Mouse (Mus musculus) CH12.LX (cell line): Measurements from ENCODE around the gene Prelid1. TPM values are rescaled to one million over a fixed set of nuclear protein-coding genes. Genes with fewer than 3 reads are reported as not detected.

Source experiments
- DNase-seq: peaks from one replicate; pipeline ENCODE4 v3.0.0-alpha.2; 2013; ENCODE audit errors: extremely low read depth
- H3K27ac ChIP-seq: 2 replicates; pipeline ENCODE4 v1.5.1; 2012; ENCODE audit warnings: low read depth, mild to moderate bottlenecking, control low read depth, moderate library complexity; ENCODE audit not compliant: insufficient read depth
- H3K27me3 ChIP-seq: replicated peaks from 2 replicates; pipeline ENCODE3; 2012; ENCODE audit warnings: inconsistent platforms
- H3K36me3 ChIP-seq, 2 experiments: replicated peaks in 1 of 2; 2 replicates each; pipeline versions ENCODE3 to v1.6.1; 2012; ENCODE audit warnings: inconsistent platforms in 1 of 2, low read length in 1 of 2, mild to moderate bottlenecking in 1 of 2, mixed read lengths in 1 of 2, moderate library complexity in 1 of 2; ENCODE audit not compliant: control insufficient read depth in 1 of 2, insufficient read depth in 1 of 2
- H3K4me1 ChIP-seq, 2 experiments: 2 replicates each; pipeline ENCODE4 v1.6.1; 2012; ENCODE audit warnings: inconsistent platforms in 1 of 2, moderate library complexity in 1 of 2; ENCODE audit not compliant: insufficient read depth in 2 of 2, control insufficient read depth in 1 of 2
- H3K4me2 ChIP-seq: 2 replicates; pipeline ENCODE4 v1.6.1; 2012; ENCODE audit warnings: low read depth, mild to moderate bottlenecking, control low read depth; ENCODE audit not compliant: poor library complexity, insufficient read depth, severe bottlenecking
- H3K4me3 ChIP-seq, 3 experiments: fragments of 150-350 bp in 1 of 3; sonication (generic) in 1 of 3; replicated peaks in 1 of 3; 2 replicates each; pipeline versions ENCODE3 to v1.5.1; 2011 to 2012; ENCODE audit warnings: low read depth in 2 of 3, low read length in 2 of 3, mild to moderate bottlenecking in 2 of 3, moderate library complexity in 2 of 3, control low read depth in 1 of 3, improper control_type of control experiment in 1 of 3, inconsistent platforms in 1 of 3, mixed read lengths in 1 of 3; ENCODE audit not compliant: poor library complexity in 1 of 3
- H3K79me2 ChIP-seq: replicated peaks from 2 replicates; pipeline ENCODE4 v1.6.1; 2012; ENCODE audit warnings: mild to moderate bottlenecking, moderate library complexity; ENCODE audit not compliant: control insufficient read depth, poor library complexity, insufficient read depth, severe bottlenecking; ENCODE audit errors: extremely low read depth
- H3K9ac ChIP-seq: 2 replicates; pipeline ENCODE4 v1.6.1; 2012; ENCODE audit warnings: low read depth, mild to moderate bottlenecking, control low read depth, moderate library complexity; ENCODE audit not compliant: insufficient read depth
- H3K9me3 ChIP-seq: replicated peaks from 2 replicates; pipeline ENCODE3; 2012; ENCODE audit warnings: low read length, inconsistent platforms, mixed read lengths
- BHLHE40 ChIP-seq: IDR thresholded peaks from 2 replicates; pipeline ENCODE4 v1.6.1; 2011; ENCODE audit warnings: mild to moderate bottlenecking, low read depth, low read length, improper control_type of control experiment
- CTCF ChIP-seq, 2 experiments: IDR thresholded peaks in 1 of 2; conservative IDR thresholded peaks in 1 of 2; 2 replicates each; pipeline ENCODE4 v1.5.1; 2011 to 2012; ENCODE audit warnings: low read depth in 2 of 2, low read length in 2 of 2, improper control_type of control experiment in 1 of 2, inconsistent platforms in 1 of 2, mild to moderate bottlenecking in 1 of 2, moderate library complexity in 1 of 2
- E2F4 ChIP-seq: IDR thresholded peaks from 2 replicates; pipeline ENCODE4 v1.6.1; 2011; ENCODE audit warnings: low read depth, low read length, improper control_type of control experiment; ENCODE audit not compliant: insufficient replicate concordance
- EP300 ChIP-seq: IDR thresholded peaks from 2 replicates; pipeline ENCODE4 v1.6.1; 2011; ENCODE audit warnings: low read length, improper control_type of control experiment
- IRF4 ChIP-seq: IDR thresholded peaks from 2 replicates; pipeline ENCODE4 v1.6.1; 2014; ENCODE audit warnings: low read depth, mild to moderate bottlenecking, inconsistent platforms, low read length, improper control_type of control experiment
- JUN ChIP-seq: IDR thresholded peaks from 2 replicates; pipeline ENCODE4 v1.6.1; 2011; ENCODE audit warnings: low read depth, mild to moderate bottlenecking, low read length, improper control_type of control experiment, moderate library complexity; ENCODE audit not compliant: insufficient read depth
- KAT2A ChIP-seq: IDR thresholded peaks from 2 replicates; pipeline ENCODE4 v1.6.1; 2012; ENCODE audit warnings: low read length, improper control_type of control experiment, inconsistent platforms; ENCODE audit not compliant: insufficient replicate concordance
- MAX ChIP-seq: IDR thresholded peaks from 2 replicates; pipeline ENCODE4 v1.6.1; 2011; ENCODE audit warnings: low read length, improper control_type of control experiment
- MAZ ChIP-seq: IDR thresholded peaks from 2 replicates; pipeline ENCODE4 v1.6.1; 2012; ENCODE audit warnings: low read depth, mild to moderate bottlenecking, inconsistent platforms, low read length, improper control_type of control experiment, moderate library complexity
- MYC ChIP-seq: IDR thresholded peaks from 2 replicates; pipeline ENCODE4 v1.6.1; 2011; ENCODE audit warnings: low read depth, mild to moderate bottlenecking, improper control_type of control experiment, low read length
- PAX5 ChIP-seq: IDR thresholded peaks from 2 replicates; pipeline ENCODE4 v1.6.1; 2012; ENCODE audit warnings: low read length, inconsistent platforms, mixed read lengths
- POLR2AphosphoS2 ChIP-seq: IDR thresholded peaks from 2 replicates; pipeline ENCODE4 v1.6.1; 2011; ENCODE audit warnings: low read depth, low read length, improper control_type of control experiment
- RAD21 ChIP-seq: IDR thresholded peaks from 2 replicates; pipeline ENCODE4 v1.6.1; 2011; ENCODE audit warnings: low read depth, mild to moderate bottlenecking, low read length, improper control_type of control experiment, moderate library complexity
- SIN3A ChIP-seq: IDR thresholded peaks from 2 replicates; pipeline ENCODE4 v1.6.1; 2012; ENCODE audit warnings: low read length, improper control_type of control experiment, inconsistent platforms
- SMC3 ChIP-seq: IDR thresholded peaks from 2 replicates; pipeline ENCODE4 v1.6.1; 2011; ENCODE audit warnings: low read depth, low read length, improper control_type of control experiment
- USF1 ChIP-seq: IDR thresholded peaks from 2 replicates; pipeline ENCODE4 v1.6.1; 2014; ENCODE audit warnings: low read depth, mild to moderate bottlenecking, inconsistent platforms, low read length, improper control_type of control experiment
- ZC3H11A ChIP-seq: IDR thresholded peaks from 2 replicates; pipeline ENCODE4 v1.6.1; 2012; ENCODE audit warnings: low read depth, mild to moderate bottlenecking, inconsistent platforms, low read length, improper control_type of control experiment
- ZKSCAN1 ChIP-seq: IDR thresholded peaks from 2 replicates; pipeline ENCODE4 v1.6.1; 2012; ENCODE audit warnings: low read depth, inconsistent platforms, low read length, improper control_type of control experiment, borderline replicate concordance
- dilution Hi-C: fragments of 300-500 bp; cut with MboI; formaldehyde crosslinking; loops from 2 replicates; pipeline ENCODE4 v1.14.3; 2020; ENCODE audit warnings: low sequenced_read_pairs; ENCODE audit not compliant: extremely low pct_unique_long_range_greater_than_20kb, extremely low pct_ligation_motif_present
- in situ Hi-C: fragments of 300-500 bp; cut with MboI; formaldehyde crosslinking; loops from 3 replicates; pipeline ENCODE4 v1.14.3; 2019; ENCODE audit warnings: low sequenced_read_pairs, low pct_ligation_motif_present, low pct_unique_long_range_greater_than_20kb, mixed read lengths
- polyA plus RNA-seq: library from polyadenylated mRNA; unstranded; fragments of >175 nt; gene quantifications from 2 replicates; pipeline ENCODE4 v1.2.1, GENCODE M21; 2012; ENCODE audit warnings: low read depth; ENCODE audit not compliant: insufficient read length
- total RNA-seq, 2 experiments: library from RNA; depleted of rRNA; stranded (reverse); fragments of 300-350 nt in 1 of 2; fragments of >200 nt in 1 of 2; gene quantifications; 2 replicates each; pipeline ENCODE4 v1.2.3; 2012 to 2014

Gene Prelid1
- total and polyA plus RNA-seq, 3 experiments, result 205 to 435 (median 302) TPM

- TF ChIP-seq ZC3H11A (no peak), ZKSCAN1 (no peak), MAX (peak; percentile 96), PAX5 (no peak), IRF4 (peak; percentile 30; the same call in 1 of the 2 replicates)
Measured at GRCm38 (mm10) chr13:55321434-55322129, 1.3 kb downstream of the Prelid1 start, which contains the start of gene Rab24 (continued).

- in situ Hi-C loops, result no loop called here
- dilution Hi-C loops, result no loop called here
Measured at GRCm38 (mm10) chr13:55322130-55322825, 2.0 kb downstream of the Prelid1 start.

GRCm38 (mm10) chr13:55325596-55325995 is 5.3 kb downstream of the Prelid1 start:
- H3K36me3 ChIP-seq, result peaks cover 29 to 37% of the 10 kb centered on the region in 2 experiments
- no peak overlapping the region for H3K4me3 ChIP-seq
- in situ Hi-C loops (no loop called here), dilution Hi-C loops (no loop called here)
- no peak overlapping the region for H3K4me2 ChIP-seq
- H3K4me1 ChIP-seq, result peaks cover 19 to 49% of the 10 kb centered on the region in 2 experiments
- no peaks in the 10 kb centered on the region for H3K9me3 ChIP-seq
- H3K27ac ChIP-seq, result no peak overlapping the region
- no peak for TF ChIP-seq KAT2A
- TF ChIP-seq POLR2AphosphoS2, result 0 out of 2 replicates have a peak, but pooled peaks have one; percentile 13
- H3K9ac ChIP-seq, result no peak overlapping the region
- no peaks in the 10 kb centered on the region for H3K27me3 ChIP-seq
- no peak for DNase-seq
- H3K79me2 ChIP-seq, result peaks cover 33% of the 10 kb centered on the region

More at GRCm38 (mm10) chr13:55322130-55322825, 2.0 kb downstream of the Prelid1 start:
- Histone ChIP-seq H3K36me3 (peaks cover 36 to 60% of the 10 kb centered on the region in 2 experiments), H3K79me2 (peaks cover 36% of the 10 kb centered on the region), H3K9ac (peak overlapping the region; percentile 96), H3K4me1 (peaks cover 7 to 57% of the 10 kb centered on the region in 2 experiments), H3K9me3 (no peaks in the 10 kb centered on the region), H3K4me2 (peak overlapping the region; percentile 94), H3K27me3 (no peaks in the 10 kb centered on the region), H3K27ac (0 out of 2 replicates have a peak overlapping the region, but pooled peaks have one; percentile 5), H3K4me3 (peak overlapping the region; percentile 90 to 99 (median 96))
- DNase-seq, result peak; percentile 55
- TF ChIP-seq PAX5 (no peak), RAD21 (peak; percentile 1), ZC3H11A (no peak), MYC (no peak), EP300 (no peak), MAZ (no peak), BHLHE40 (peak; percentile 39; the same call in 1 of the 2 replicates), USF1 (no peak), E2F4 (no peak), SMC3 (0 out of 2 replicates have a peak, but pooled peaks have one; percentile 2), CTCF (conservative IDR thresholded peaks at IDR 0.05 in 1 of 2, IDR thresholded peaks at IDR 0.05 in 1 of 2; ENCODE audit: low read depth in 2 of 2, low read length in 2 of 2) (peak in 1 of 2 experiments; percentile 57; a peak in 2 of 4 replicates), JUN (no peak), SIN3A (peak; percentile 18)
